Mouse (Mus musculus) limb, embryonic 11.5 days (tissue): ENCODE results near the gene Pdk2. TPM values are rescaled to one million over a fixed set of nuclear protein-coding genes. Genes with fewer than 3 reads are reported as not detected.

Experiments
- ATAC-seq: fragments of 200-750 bp; cut with Nextera tagmentation; 2 replicates; pipeline ENCODE4 v1.8.0; 2017; ENCODE audit warnings: low read depth; ENCODE audit not compliant: insufficient number of reproducible peaks, low FRiP score, low TSS enrichment
- DNase-seq: peaks from one replicate; pipeline ENCODE4 v3.0.0-alpha.2; 2015; ENCODE audit warnings: low spot score
- H3K27ac ChIP-seq: fragments of 300-500 bp; sonication (generic); replicated peaks from 2 replicates; pipeline ENCODE4 v1.5.1; 2014; ENCODE audit warnings: low read depth, mild to moderate bottlenecking, low read length
- H3K27me3 ChIP-seq: fragments of 300-500 bp; sonication (generic); 2 replicates; pipeline ENCODE4 v1.6.1; 2014; ENCODE audit warnings: mild to moderate bottlenecking, low read length, mixed read lengths; ENCODE audit not compliant: control insufficient read depth, insufficient read depth
- H3K36me3 ChIP-seq: fragments of 300-500 bp; sonication (generic); 2 replicates; pipeline ENCODE4 v1.6.1; 2014; ENCODE audit warnings: mild to moderate bottlenecking, low read length, moderate library complexity, mixed read lengths; ENCODE audit not compliant: control insufficient read depth, insufficient read depth
- H3K4me1 ChIP-seq: fragments of 300-500 bp; sonication (generic); 2 replicates; pipeline ENCODE4 v1.6.1; 2014; ENCODE audit warnings: low read length, mixed read lengths; ENCODE audit not compliant: control insufficient read depth, insufficient read depth
- H3K4me2 ChIP-seq: fragments of 300-500 bp; sonication (generic); 2 replicates; pipeline ENCODE4 v1.6.1; 2014; ENCODE audit warnings: low read depth, mild to moderate bottlenecking, moderate library complexity; ENCODE audit not compliant: severe bottlenecking
- H3K4me3 ChIP-seq: fragments of 300-500 bp; sonication (generic); 2 replicates; pipeline ENCODE4 v1.5.1; 2014; ENCODE audit warnings: low read depth, low read length
- H3K9ac ChIP-seq: fragments of 300-500 bp; sonication (generic); 2 replicates; pipeline ENCODE4 v1.6.1; 2014; ENCODE audit warnings: mild to moderate bottlenecking, low read length
- H3K9me3 ChIP-seq: fragments of 300-500 bp; sonication (generic); 2 replicates; pipeline ENCODE4 v1.6.1; 2016; ENCODE audit warnings: low read length; ENCODE audit not compliant: control insufficient read depth
- WGBS: fragments of 180-500 bp; shearing (Covaris S2); extraction: QIAGEN DNeasy Blood & Tissue Kit; methylation state at CpG from one replicate; pipeline ENCODE4 v1.1.7; 2014; 5-methylcytosine and 5-hydroxymethylcytosine counted together
- polyA plus RNA-seq: library from polyadenylated mRNA; unstranded; fragments of >200 nt; fragmentation: Nextera tagmentation; extraction: Ambion mirVana; gene quantifications from 2 replicates; pipeline ENCODE4 v1.2.1, GENCODE M21; 2014

Pdk2 gene
- polyA plus RNA-seq, 1 experiment from 2014 or later, result 19.3 TPM

- no peaks in the 10 kb centered on the region for H3K9me3 ChIP-seq
- H3K4me1 ChIP-seq, result no peaks in the 10 kb centered on the region
- H3K4me3 ChIP-seq, result no peak overlapping the region
- H3K27ac ChIP-seq, result no peak overlapping the region
- no peaks in the 10 kb centered on the region for H3K27me3 ChIP-seq
- WGBS, result 92% methylated on average over 6 of the region's 6 CpGs
- no peak overlapping the region for H3K9ac ChIP-seq
- ATAC-seq, result no peak
- H3K36me3 ChIP-seq, result peaks cover 22% of the 10 kb centered on the region
- no peak for DNase-seq
- no peak overlapping the region for H3K4me2 ChIP-seq
These were observed 14.3 kb downstream of the Pdk2 start for GRCm38 (mm10) chr11:95026849-95027248.

DNA sequence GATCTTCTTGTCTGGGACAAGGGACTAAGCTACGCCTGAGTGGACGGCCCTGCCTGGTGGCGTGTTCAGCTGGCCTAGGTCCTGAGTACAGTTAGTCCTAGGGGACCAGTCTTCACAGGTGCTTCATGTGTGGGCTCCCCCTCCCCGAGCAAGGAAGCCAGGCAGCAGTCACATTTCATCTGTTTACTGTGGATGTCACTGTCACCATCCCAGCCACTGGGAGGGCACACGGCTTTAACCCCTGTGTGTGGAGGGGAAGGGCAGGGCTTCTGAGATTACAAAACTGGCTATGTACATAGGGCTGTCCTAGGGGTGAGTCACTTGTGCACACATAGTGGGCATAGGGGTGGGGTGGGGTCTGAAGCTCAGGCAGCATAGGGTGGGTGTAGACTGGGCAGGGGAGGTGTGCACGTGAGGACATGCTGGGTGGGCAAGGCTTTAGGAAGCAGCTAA is 15.0 kb downstream of the Pdk2 start:
- peaks cover 24% of the 10 kb centered on the region for H3K36me3 ChIP-seq
- no peak overlapping the region for H3K27ac ChIP-seq
- ATAC-seq (no peak), DNase-seq (no peak)
- H3K9ac ChIP-seq, result no peak overlapping the region
- no peak overlapping the region for H3K4me2 ChIP-seq
- WGBS, result 74% methylated on average over 6 of the region's 6 CpGs
- H3K4me1 ChIP-seq, result no peaks in the 10 kb centered on the region
- no peaks in the 10 kb centered on the region for H3K9me3 ChIP-seq
- H3K27me3 ChIP-seq, result no peaks in the 10 kb centered on the region
- no peak overlapping the region for H3K4me3 ChIP-seq

- 88% methylated on average over 11 of the region's 11 CpGs for WGBS
These were observed 15.7 kb downstream of the Pdk2 start for GRCm38 (mm10) chr11:95025227-95026012.

DNA sequence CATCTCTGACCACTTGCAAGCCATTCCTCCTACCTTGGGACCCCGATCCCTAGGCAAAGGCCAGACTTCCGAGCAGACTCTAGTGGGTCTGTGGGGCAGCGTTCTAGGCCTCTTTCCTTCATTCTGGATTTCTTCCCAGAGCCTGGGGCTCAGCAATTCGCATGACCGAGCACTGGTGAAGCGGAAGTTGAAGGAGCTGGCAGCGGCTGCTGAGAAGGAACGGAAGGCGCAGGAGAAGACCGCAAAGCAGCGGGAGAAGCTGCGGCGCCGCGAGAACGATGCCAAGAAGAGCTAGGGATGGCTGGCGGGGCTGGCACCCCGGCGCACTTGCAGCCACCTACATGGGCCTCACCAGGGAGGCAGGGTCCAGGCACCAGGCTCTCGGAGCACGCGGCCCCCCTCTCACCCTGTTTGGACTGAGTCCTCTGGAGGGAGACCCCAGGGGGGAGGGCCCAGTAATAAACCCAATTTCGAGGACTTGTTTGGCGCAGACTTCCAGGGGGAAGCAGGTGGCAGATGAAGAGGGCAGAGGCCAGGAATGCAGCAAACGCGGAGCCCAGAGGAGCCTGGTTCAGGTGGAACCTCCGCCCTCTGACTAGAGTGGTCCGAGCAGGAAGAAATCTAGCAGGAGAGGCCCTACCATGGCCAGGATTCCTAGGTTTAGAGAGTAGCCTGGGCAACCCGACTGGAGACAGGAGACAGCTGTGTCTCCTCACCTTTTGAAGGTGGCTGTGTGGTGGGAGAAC is 16.5 kb downstream of the Pdk2 start:
- H3K27me3 ChIP-seq, result no peaks in the 10 kb centered on the region
- H3K9me3 ChIP-seq, result no peaks in the 10 kb centered on the region
- no peaks in the 10 kb centered on the region for H3K4me1 ChIP-seq
- no peak overlapping the region for H3K27ac ChIP-seq
- no peak overlapping the region for H3K9ac ChIP-seq
- H3K4me3 ChIP-seq, result no peak overlapping the region
- 77% methylated on average over 29 of the region's 29 CpGs for WGBS
- no peak overlapping the region for H3K4me2 ChIP-seq
- DNase-seq, result no peak
- peaks cover 30% of the 10 kb centered on the region for H3K36me3 ChIP-seq
- no peak for ATAC-seq

More at GRCm38 (mm10) chr11:95025227-95026012, 15.7 kb downstream of the Pdk2 start:
- no peaks in the 10 kb centered on the region for H3K4me1 ChIP-seq
- no peak overlapping the region for H3K4me2 ChIP-seq
- no peak overlapping the region for H3K27ac ChIP-seq
- no peak overlapping the region for H3K9ac ChIP-seq
- H3K27me3 ChIP-seq, result no peaks in the 10 kb centered on the region
- ATAC-seq, result no peak
- no peak for DNase-seq
- no peaks in the 10 kb centered on the region for H3K9me3 ChIP-seq
- H3K4me3 ChIP-seq, result no peak overlapping the region
- peaks cover 25% of the 10 kb centered on the region for H3K36me3 ChIP-seq

GRCm38 (mm10) chr11:95023481-95023880 is 17.7 kb downstream of the Pdk2 start:
- ATAC-seq, result no peak
- no peak for DNase-seq
- 93% methylated on average over 9 of the region's 9 CpGs for WGBS
- H3K4me3 ChIP-seq, result no peak overlapping the region
- no peak overlapping the region for H3K9ac ChIP-seq
- H3K27ac ChIP-seq, result no peak overlapping the region
- H3K4me1 ChIP-seq, result no peaks in the 10 kb centered on the region
- H3K4me2 ChIP-seq, result no peak overlapping the region
- H3K27me3 ChIP-seq, result 0 out of 2 replicates have a peak, but pooled peaks cover 2% of the 10 kb centered on the region
- peaks cover 30% of the 10 kb centered on the region for H3K36me3 ChIP-seq
- no peaks in the 10 kb centered on the region for H3K9me3 ChIP-seq

DNA sequence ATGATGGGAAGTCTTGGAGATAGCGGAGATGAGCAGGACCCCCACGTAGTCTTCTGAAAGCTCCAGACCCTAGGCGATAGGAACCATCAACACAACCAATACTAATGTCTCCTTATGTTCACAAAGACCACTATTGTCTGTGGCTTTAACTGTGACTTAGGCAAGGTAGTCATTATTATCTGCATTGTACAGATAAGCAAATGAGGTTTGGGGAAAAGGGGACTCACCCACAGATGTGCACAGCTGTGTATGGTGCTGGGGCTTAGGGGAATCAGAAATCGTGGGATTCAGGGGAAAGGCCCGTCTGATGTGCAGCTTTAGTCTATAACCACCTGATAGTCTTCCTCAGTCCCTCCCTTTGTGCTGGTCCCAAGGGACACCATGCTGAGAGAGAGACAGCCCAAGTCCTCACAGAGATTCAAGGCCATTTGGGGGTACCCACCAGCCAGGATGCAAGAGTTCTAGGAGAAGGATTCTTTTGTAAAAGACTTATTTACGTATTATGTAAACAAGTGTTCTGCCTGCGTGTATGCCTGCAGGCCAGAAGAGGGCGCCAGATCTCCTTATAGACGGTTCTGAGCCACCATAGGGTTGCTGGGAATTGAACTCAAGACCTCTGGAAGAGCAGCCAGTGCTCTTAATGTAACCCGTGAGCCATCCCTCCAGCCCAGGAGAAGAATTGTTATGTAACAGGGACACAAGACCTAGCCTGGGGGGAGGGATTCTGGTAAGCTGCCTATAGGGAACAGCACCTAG is 18.7 kb downstream of the Pdk2 start:
- H3K4me3 ChIP-seq, result no peak overlapping the region
- no peaks in the 10 kb centered on the region for H3K4me1 ChIP-seq
- H3K36me3 ChIP-seq, result peaks cover 30% of the 10 kb centered on the region
- ATAC-seq (no peak), DNase-seq (no peak)
- H3K9ac ChIP-seq, result no peak overlapping the region
- WGBS, result 83% methylated on average over 10 of the region's 10 CpGs
- H3K27me3 ChIP-seq, result 0 out of 2 replicates have a peak, but pooled peaks cover 2% of the 10 kb centered on the region
- H3K27ac ChIP-seq, result no peak overlapping the region
- no peaks in the 10 kb centered on the region for H3K9me3 ChIP-seq
- no peak overlapping the region for H3K4me2 ChIP-seq

DNA sequence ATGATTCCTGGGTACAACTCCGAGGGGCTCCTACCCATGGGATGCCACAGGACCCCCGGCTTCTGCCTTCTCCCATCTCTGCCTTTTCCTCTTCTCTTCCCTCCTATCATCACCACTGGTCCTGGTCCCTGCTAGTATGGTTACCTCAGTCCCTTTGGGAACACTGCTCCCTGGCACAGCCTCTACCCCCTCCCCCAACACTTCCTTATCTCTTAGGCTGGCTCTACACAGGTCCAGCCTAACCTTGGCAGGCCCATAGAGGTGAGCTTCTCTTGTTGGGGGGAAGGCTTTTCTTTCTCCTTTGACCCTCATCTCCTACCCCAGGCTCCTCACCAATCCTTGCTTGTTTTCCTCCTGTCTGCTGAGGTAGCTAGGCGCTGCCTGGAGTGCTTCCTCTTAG is 25.7 kb downstream of the Pdk2 start:
- no peak overlapping the region for H3K27ac ChIP-seq
- 71% methylated on average over 3 of the region's 3 CpGs for WGBS
- DNase-seq (no peak), ATAC-seq (no peak)
- no peak overlapping the region for H3K9ac ChIP-seq
- H3K9me3 ChIP-seq, result no peaks in the 10 kb centered on the region
- H3K27me3 ChIP-seq, result 0 out of 2 replicates have a peak, but pooled peaks cover 2% of the 10 kb centered on the region
- no peak overlapping the region for H3K4me3 ChIP-seq
- H3K4me2 ChIP-seq, result no peak overlapping the region
- H3K36me3 ChIP-seq, result peaks cover 5% of the 10 kb centered on the region
- H3K4me1 ChIP-seq, result peaks cover 13% of the 10 kb centered on the region

DNA sequence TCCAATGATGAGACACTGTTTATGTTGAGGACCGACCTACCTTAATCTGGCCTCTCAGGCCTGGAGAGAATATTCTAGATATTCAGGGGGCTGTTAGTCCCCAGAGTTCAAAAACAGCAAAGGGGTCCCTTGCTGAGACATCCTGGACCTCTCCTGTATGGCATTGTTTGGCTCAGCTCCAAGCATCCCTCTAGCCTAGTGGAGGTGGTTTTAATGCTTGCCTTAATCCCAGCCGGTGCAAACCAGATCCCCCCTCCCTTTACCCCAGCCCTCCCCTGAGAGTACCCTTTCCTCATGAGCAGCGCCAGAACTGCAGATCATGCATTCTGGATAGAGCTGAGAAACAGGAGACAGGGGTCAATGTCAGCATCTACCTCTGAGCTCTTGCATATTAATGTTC is 28.7 kb downstream of the Pdk2 start:
- WGBS, result 45% methylated on average over 3 of the region's 3 CpGs
- Histone ChIP-seq H3K27ac (no peak overlapping the region), H3K4me1 (peaks cover 19% of the 10 kb centered on the region)

More for the DNA sequence above, 28.7 kb downstream of the Pdk2 start:
- Histone ChIP-seq H3K4me2 (no peak overlapping the region; the same call in 1 of the 2 replicates), H3K4me3 (no peak overlapping the region), H3K9ac (no peak overlapping the region), H3K36me3 (no peaks in the 10 kb centered on the region; the same call in 1 of the 2 replicates), H3K9me3 (no peaks in the 10 kb centered on the region), H3K27me3 (no peaks in the 10 kb centered on the region)
- no peak for DNase-seq
- no peak for ATAC-seq
